Mouse (Mus musculus) urinary bladder, adult 18-20 months (tissue): ENCODE results near the gene D130043K22Rik.

Experiments
- DNase-seq, 2 experiments: peaks; one replicate each; pipeline ENCODE4 v3.0.0; 2022; ENCODE audit warnings: low spot score in 2 of 2, mixed read lengths in 2 of 2

The D130043K22Rik gene

GRCm38 (mm10) chr13:24892516-24892915 is 47.6 kb downstream of the D130043K22Rik start:
- no peak for DNase-seq

GRCm38 (mm10) chr13:24893880-24894279 is 48.9 kb downstream of the D130043K22Rik start:
- no peak for DNase-seq

GRCm38 (mm10) chr13:24901916-24902315 is 57.0 kb downstream of the D130043K22Rik start:
- no peak for DNase-seq

- DNase-seq: no peak
Observed at GRCm38 (mm10) chr13:24903412-24903811, 58.5 kb downstream of the D130043K22Rik start.

- DNase-seq: no peak
Observed at GRCm38 (mm10) chr13:24905422-24905821, 60.5 kb downstream of the D130043K22Rik start.

GRCm38 (mm10) chr13:24906831-24907570 is 62.1 kb downstream of the D130043K22Rik start:
- DNase-seq: no peak

GRCm38 (mm10) chr13:24909112-24909511 is 64.2 kb downstream of the D130043K22Rik start:
- DNase-seq: no peak

- no peak for DNase-seq
Observed at GRCm38 (mm10) chr13:24913576-24913975, 68.6 kb downstream of the D130043K22Rik start.

GRCm38 (mm10) chr13:24914915-24915314 is 70.0 kb downstream of the D130043K22Rik start:
- DNase-seq: no peak

GRCm38 (mm10) chr13:24915831-24916230 is 70.9 kb downstream of the D130043K22Rik start:
- DNase-seq: no peak

- peak; percentile 16 to 23 for DNase-seq
Observed at GRCm38 (mm10) chr13:24920333-24920977, 75.5 kb downstream of the D130043K22Rik start.

GRCm38 (mm10) chr13:24921281-24921680 is 76.3 kb downstream of the D130043K22Rik start:
- DNase-seq: no peak

GRCm38 (mm10) chr13:24923991-24924390 is 79.1 kb downstream of the D130043K22Rik start:
- DNase-seq: no peak

- DNase-seq: no peak
Observed at GRCm38 (mm10) chr13:24930591-24930990, 85.7 kb downstream of the D130043K22Rik start.

GRCm38 (mm10) chr13:24933199-24933598 is 88.3 kb downstream of the D130043K22Rik start:
- DNase-seq: no peak

- DNase-seq: no peak
Observed at GRCm38 (mm10) chr13:24936772-24937107, 91.8 kb downstream of the D130043K22Rik start.

GRCm38 (mm10) chr13:24937108-24937838 is 92.3 kb downstream of the D130043K22Rik start, which contains the start of gene Aldh5a1:
Gene Aldh5a1, minus strand, starts transcription at chr13:24937661.
- DNase-seq: peak; percentile 50 to 67

- DNase-seq: no peak
Observed at GRCm38 (mm10) chr13:24937839-24938166, 92.9 kb downstream of the D130043K22Rik start.

GRCm38 (mm10) chr13:24938683-24939082 is 93.7 kb downstream of the D130043K22Rik start:
- DNase-seq: peak; percentile 44

- no peak for DNase-seq
Observed at GRCm38 (mm10) chr13:24939472-24939871, 94.5 kb downstream of the D130043K22Rik start.

- no peak for DNase-seq
Observed at GRCm38 (mm10) chr13:24942512-24943282, 97.8 kb downstream of the D130043K22Rik start, which contains the start of gene Gpld1. Gene Gpld1, plus strand, starts transcription at chr13:24943152.

GRCm38 (mm10) chr13:24943303-24943702 is 98.4 kb downstream of the D130043K22Rik start:
- no peak for DNase-seq
